Mouse (Mus musculus) kidney, postnatal 0 days (tissue): ENCODE measurements around the gene Rassf8. TPM values are rescaled to one million over a fixed set of nuclear protein-coding genes. Genes with fewer than 3 reads are reported as not detected.

ENCODE experiments used
- ATAC-seq: fragments of 200-750 bp; cut with Nextera tagmentation; replicated peaks from 2 replicates; pipeline ENCODE4 v1.8.0; 2017; ENCODE audit warnings: low read depth, moderate number of reproducible peaks, moderate TSS enrichment, moderate library complexity; ENCODE audit not compliant: low FRiP score
- DNase-seq: peaks from one replicate; pipeline ENCODE4 v3.0.0-alpha.2; 2016; ENCODE audit warnings: low spot score
- H3K27ac ChIP-seq: fragments of 300-500 bp; sonication (generic); 2 replicates; pipeline ENCODE4 v1.5.1; 2014; ENCODE audit warnings: mild to moderate bottlenecking
- H3K27me3 ChIP-seq: fragments of 300-500 bp; sonication (generic); 2 replicates; pipeline ENCODE4 v1.6.1; 2014; ENCODE audit warnings: low read length, mixed read lengths; ENCODE audit not compliant: insufficient read depth
- H3K36me3 ChIP-seq: fragments of 300-500 bp; sonication (generic); 2 replicates; pipeline ENCODE4 v1.6.1; 2014; ENCODE audit warnings: low read length, mixed read lengths; ENCODE audit not compliant: insufficient read depth
- H3K4me1 ChIP-seq: fragments of 300-500 bp; sonication (generic); replicated peaks from 2 replicates; pipeline ENCODE4 v1.6.1; 2014; ENCODE audit warnings: antibody characterized with exemption, low read length, mixed read lengths; ENCODE audit not compliant: insufficient read depth
- H3K4me2 ChIP-seq: fragments of 300-500 bp; sonication (generic); 2 replicates; pipeline ENCODE4 v1.6.1; 2014; ENCODE audit warnings: mild to moderate bottlenecking, low read length, moderate library complexity, mixed read lengths
- H3K4me3 ChIP-seq: fragments of 300-500 bp; sonication (generic); replicated peaks from 2 replicates; pipeline ENCODE4 v1.5.1; 2014; ENCODE audit warnings: low read depth, low read length
- H3K9ac ChIP-seq: fragments of 300-500 bp; sonication (generic); 2 replicates; pipeline ENCODE4 v1.6.1; 2014; ENCODE audit warnings: low read depth, low read length
- H3K9me3 ChIP-seq: fragments of 300-500 bp; sonication (generic); replicated peaks from 2 replicates; pipeline ENCODE4 v1.6.1; 2016; ENCODE audit warnings: low read length, inconsistent platforms, mixed read lengths
- CTCF ChIP-seq: IDR thresholded peaks from 2 replicates; pipeline ENCODE4 v1.5.1; 2016; ENCODE audit warnings: antibody characterized with exemption, low read depth, mild to moderate bottlenecking, moderate library complexity
- WGBS: fragments of 180-500 bp; shearing (Covaris S2); extraction: QIAGEN DNeasy Blood & Tissue Kit; methylation state at CpG from one replicate; pipeline ENCODE4 v1.1.7; 2014; 5-methylcytosine and 5-hydroxymethylcytosine counted together
- polyA plus RNA-seq: library from polyadenylated mRNA; unstranded; fragments of >200 nt; fragmentation: Nextera tagmentation; extraction: Ambion mirVana; gene quantifications from 2 replicates; pipeline ENCODE4 v1.2.1, GENCODE M21; 2015

Rassf8 gene
- polyA plus RNA-seq, 1 experiment from 2014 or later: 10.3 TPM

DNA sequence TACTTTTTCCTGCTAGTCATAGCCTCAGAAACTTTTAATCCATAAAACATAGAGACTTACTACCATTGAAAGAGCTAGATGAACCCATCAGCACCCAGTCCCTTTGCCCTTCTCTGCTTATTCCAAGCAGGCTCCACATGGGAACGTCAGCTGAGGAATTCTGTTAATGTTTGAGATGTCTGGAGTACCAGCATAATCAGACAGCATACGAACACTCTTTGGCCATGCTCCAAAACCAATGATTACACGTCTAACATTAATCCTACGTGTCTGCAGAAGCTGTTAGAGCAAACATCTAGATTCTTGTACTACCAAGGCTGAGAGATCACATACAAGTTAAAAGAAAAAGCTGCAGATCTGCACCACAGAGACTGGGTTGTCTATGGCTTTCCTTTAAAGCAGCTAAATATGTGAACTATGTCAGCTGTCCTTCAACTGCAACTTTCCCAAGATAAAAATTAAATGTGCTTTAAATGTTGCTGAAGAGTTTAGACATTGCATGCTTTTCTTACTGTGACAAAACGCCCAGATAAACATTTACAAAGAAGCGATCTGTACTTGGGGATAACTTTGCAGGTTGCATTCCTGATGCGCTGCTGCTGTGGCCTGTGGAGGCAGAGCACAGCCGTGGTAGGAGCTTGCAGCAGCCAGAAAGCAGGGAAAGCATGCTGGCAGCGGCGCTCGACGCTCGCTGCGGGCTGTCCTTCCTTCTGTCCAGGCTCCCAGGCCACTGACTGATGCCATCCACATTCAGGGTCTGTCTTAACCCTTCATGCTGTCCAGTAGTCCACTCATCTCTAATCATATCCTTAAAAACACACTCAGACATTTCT, 49.9 kb downstream of the Rassf8 start:
- no peak for TF ChIP-seq CTCF
- Histone ChIP-seq H3K4me3 (no peak overlapping the region), H3K4me2 (no peak overlapping the region), H3K27me3 (no peaks in the 10 kb centered on the region), H3K36me3 (no peaks in the 10 kb centered on the region), H3K4me1 (0 out of 2 replicates have a peak, but pooled peaks cover 8% of the 10 kb centered on the region), H3K27ac (no peak overlapping the region), H3K9me3 (no peaks in the 10 kb centered on the region), H3K9ac (no peak overlapping the region)
- WGBS: 48% methylated on average over 14 of the region's 14 CpGs
- no peak for ATAC-seq
- peak; percentile 51 for DNase-seq

DNA sequence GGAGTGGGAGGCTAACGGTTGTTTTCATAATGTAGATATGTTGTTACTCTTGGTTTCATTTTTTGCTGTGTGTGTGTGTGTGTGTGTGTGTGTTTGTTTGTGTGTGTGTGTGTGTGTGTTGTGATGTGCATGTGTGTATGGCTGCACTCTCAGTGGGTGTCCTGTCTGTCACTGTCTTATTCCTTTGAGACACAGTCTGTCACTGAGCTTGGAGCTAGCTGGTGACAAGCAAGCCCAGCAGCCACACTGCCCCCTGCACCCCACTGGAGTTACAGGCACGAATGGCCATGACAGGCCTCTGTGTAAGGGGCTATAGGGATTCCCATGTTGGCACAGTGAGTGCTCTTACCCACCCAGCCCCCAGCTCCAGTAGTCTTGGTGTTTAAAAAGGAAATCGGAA, 51.1 kb downstream of the Rassf8 start:
- Histone ChIP-seq H3K4me1 (0 out of 2 replicates have a peak, but pooled peaks cover 6% of the 10 kb centered on the region), H3K4me2 (no peak overlapping the region), H3K9ac (no peak overlapping the region), H3K9me3 (no peaks in the 10 kb centered on the region), H3K27me3 (no peaks in the 10 kb centered on the region), H3K4me3 (no peak overlapping the region), H3K36me3 (no peaks in the 10 kb centered on the region), H3K27ac (no peak overlapping the region)
- no peak for TF ChIP-seq CTCF
- DNase-seq: no peak
- 65% methylated on average over 3 of the region's 3 CpGs for whole genome bisulfite sequencing
- ATAC-seq: no peak

DNA sequence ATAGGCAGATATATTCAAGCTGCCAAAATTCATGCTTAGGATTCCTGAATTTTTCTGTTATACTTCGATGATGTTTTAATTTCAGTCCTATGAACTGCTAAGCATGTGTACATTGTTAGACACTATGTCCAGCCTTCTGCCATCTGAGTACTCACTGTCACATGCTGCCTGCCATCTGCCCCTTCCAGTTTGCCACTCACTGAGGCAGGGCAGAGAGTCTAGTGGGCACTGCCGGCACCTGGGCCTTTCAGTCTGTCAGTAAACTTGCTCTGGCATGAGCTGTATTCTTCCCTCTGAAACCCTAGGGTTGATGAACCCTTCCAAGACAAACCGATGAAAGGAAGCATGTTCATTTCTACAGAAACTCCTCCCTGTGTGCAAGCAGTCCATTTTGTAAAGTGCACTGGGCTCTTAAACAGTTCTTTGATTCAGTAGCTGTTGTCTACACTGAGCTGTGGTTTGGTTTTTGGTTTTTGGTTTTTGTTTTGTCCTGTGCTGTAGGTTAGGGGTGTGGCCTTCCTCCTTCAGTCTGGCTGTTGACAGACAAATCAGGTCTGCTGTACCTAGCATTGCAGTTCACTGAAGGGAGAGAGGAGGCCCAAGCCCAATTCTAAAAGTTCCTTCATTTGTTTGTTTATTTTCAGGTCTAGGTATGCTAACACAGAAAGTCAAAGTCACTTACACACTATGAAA, 55.4 kb downstream of the Rassf8 start:
- no peak for TF ChIP-seq CTCF
- WGBS: 83% methylated on average over 3 of the region's 3 CpGs

DNA sequence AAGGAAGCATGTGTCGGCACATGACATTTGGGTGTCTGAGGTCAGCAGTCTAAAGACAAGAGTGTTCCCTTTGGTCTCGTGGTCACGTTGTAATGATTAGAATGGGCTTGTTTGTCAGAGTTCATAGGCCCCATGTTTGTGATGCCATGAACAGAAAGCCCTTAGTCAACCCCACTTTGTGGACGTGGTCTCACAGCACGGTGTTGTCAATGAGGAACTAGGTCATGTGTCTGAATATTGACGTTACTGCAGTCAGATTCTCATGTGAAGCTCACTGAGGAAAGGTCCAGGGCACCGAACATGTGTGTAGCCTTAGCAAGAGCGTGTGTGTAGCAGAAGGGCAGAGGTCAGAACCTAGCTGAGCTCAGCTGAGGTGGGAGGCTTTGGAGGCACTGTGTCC, 56.3 kb downstream of the Rassf8 start:
- H3K9me3 ChIP-seq: no peaks in the 10 kb centered on the region
- no peaks in the 10 kb centered on the region; the same call in 1 of the 2 replicates for H3K4me1 ChIP-seq
- no peak for TF ChIP-seq CTCF
- H3K4me2 ChIP-seq: no peak overlapping the region
- WGBS: 77% methylated on average over 8 of the region's 8 CpGs
- DNase-seq: no peak
- no peaks in the 10 kb centered on the region for H3K36me3 ChIP-seq
- H3K4me3 ChIP-seq: no peak overlapping the region
- no peak overlapping the region for H3K27ac ChIP-seq
- H3K9ac ChIP-seq: no peak overlapping the region
- no peak for ATAC-seq
- H3K27me3 ChIP-seq: no peaks in the 10 kb centered on the region

More for the DNA sequence above, 55.4 kb downstream of the Rassf8 start:
- H3K4me3 ChIP-seq: no peak overlapping the region
- no peaks in the 10 kb centered on the region for H3K27me3 ChIP-seq
- no peaks in the 10 kb centered on the region for H3K36me3 ChIP-seq
- no peak overlapping the region for H3K27ac ChIP-seq
- H3K4me2 ChIP-seq: no peak overlapping the region
- no peak overlapping the region for H3K9ac ChIP-seq
- no peaks in the 10 kb centered on the region for H3K4me1 ChIP-seq
- DNase-seq: no peak
- H3K9me3 ChIP-seq: no peaks in the 10 kb centered on the region
- ATAC-seq: no peak

DNA sequence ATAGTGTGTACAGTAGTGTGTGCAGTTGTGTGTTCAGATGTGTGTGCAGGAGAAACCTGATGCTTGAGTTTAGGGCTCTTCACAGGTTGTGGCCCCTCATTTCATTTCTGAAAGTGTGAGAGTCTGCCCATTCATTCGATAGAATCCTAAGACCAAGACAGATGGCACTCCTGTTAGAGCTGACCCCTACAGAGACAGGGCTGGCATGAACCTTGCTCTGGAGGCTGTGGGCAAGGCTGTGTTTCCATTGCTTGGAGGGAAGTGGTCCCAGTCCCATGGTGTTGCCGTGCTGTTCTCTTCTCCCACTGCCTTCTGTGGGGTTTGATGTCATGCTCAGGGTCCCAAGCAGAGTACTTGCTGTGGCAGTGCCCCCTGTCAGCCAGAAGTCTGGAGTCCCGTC, 57.7 kb downstream of the Rassf8 start:
- WGBS: 70% methylated on average over 3 of the region's 3 CpGs
- H3K36me3 ChIP-seq: no peaks in the 10 kb centered on the region
- ATAC-seq: no peak
- no peaks in the 10 kb centered on the region; the same call in 1 of the 2 replicates for H3K4me1 ChIP-seq
- H3K27me3 ChIP-seq: no peaks in the 10 kb centered on the region
- H3K4me2 ChIP-seq: no peak overlapping the region
- no peaks in the 10 kb centered on the region for H3K9me3 ChIP-seq
- DNase-seq: no peak
- H3K9ac ChIP-seq: no peak overlapping the region
- no peak overlapping the region for H3K4me3 ChIP-seq
- H3K27ac ChIP-seq: no peak overlapping the region
- no peak for TF ChIP-seq CTCF

DNA sequence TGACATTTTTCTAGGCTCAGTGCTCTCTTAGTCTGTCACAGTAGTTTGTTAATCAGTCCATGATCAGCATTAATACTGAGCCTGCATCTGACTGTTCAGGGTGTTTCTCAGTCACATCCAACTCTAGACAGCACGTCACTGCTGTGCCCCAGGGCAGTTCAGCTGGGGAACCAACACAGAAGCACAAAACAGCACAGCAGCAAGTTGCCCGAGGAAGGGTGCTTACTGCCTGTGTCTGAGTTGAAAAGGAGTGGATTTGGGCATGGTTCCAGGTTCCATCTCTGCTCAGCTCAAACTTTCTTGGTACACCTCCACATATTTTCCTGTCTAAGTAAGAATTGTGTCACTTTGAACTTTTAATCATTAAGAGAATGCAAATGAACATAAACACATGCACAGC, 60.2 kb downstream of the Rassf8 start:
- H3K27me3 ChIP-seq: no peaks in the 10 kb centered on the region
- no peaks in the 10 kb centered on the region for H3K9me3 ChIP-seq
- no peak overlapping the region for H3K27ac ChIP-seq
- no peak overlapping the region for H3K9ac ChIP-seq
- DNase-seq: no peak
- H3K4me2 ChIP-seq: no peak overlapping the region
- TF ChIP-seq CTCF: no peak
- no peaks in the 10 kb centered on the region; the same call in 1 of the 2 replicates for H3K4me1 ChIP-seq
- 31% methylated on average over 2 of the region's 2 CpGs for WGBS
- H3K4me3 ChIP-seq: no peak overlapping the region
- ATAC-seq: no peak
- H3K36me3 ChIP-seq: 0 out of 2 replicates have a peak, but pooled peaks cover 9% of the 10 kb centered on the region
